Mouse (Mus musculus) bone marrow, adult 2 months (tissue): Measurements from ENCODE around the gene Snap29.

Experiments used
- CTCF ChIP-seq: fragments of 200-500 bp; IDR thresholded peaks from 2 replicates; pipeline ENCODE4 v1.5.1; 2011; ENCODE audit warnings: low read length, control low read depth; ENCODE audit not compliant: control insufficient read depth, insufficient read depth
- POLR2A ChIP-seq: fragments of 200-500 bp; IDR thresholded peaks from 2 replicates; pipeline ENCODE4 v1.6.1; 2011; ENCODE audit warnings: low read depth, mild to moderate bottlenecking, control low read depth, low read length, borderline replicate concordance; ENCODE audit not compliant: control insufficient read depth

GRCm38 (mm10) chr16:17423021-17423420 is 17.2 kb downstream of the Snap29 start:
- TF ChIP-seq POLR2A, result no peak
- TF ChIP-seq CTCF, result no peak
